Mouse (Mus musculus) small intestine, adult 2 months (tissue): Measurements from ENCODE around the gene Gm20773.
"Not testable (repeated sequence)": the region's sequence is repeated elsewhere in the genome, so short reads cannot be mapped to it uniquely, and the experiment has no call there.

Experiments
- CTCF ChIP-seq: fragments of 200-500 bp; IDR thresholded peaks from 2 replicates; pipeline ENCODE4 v1.5.1; 2012; ENCODE audit warnings: low read depth, mild to moderate bottlenecking, control low read depth, inconsistent platforms, low read length, moderate library complexity, mixed read lengths; ENCODE audit not compliant: insufficient replicate concordance, insufficient read length; ENCODE audit errors: extremely low read depth
- POLR2A ChIP-seq: fragments of 200-500 bp; IDR thresholded peaks from 2 replicates; pipeline ENCODE4 v1.6.1; 2012; ENCODE audit warnings: low read depth, mild to moderate bottlenecking, control low read depth, inconsistent platforms, low read length, moderate library complexity

DNA sequence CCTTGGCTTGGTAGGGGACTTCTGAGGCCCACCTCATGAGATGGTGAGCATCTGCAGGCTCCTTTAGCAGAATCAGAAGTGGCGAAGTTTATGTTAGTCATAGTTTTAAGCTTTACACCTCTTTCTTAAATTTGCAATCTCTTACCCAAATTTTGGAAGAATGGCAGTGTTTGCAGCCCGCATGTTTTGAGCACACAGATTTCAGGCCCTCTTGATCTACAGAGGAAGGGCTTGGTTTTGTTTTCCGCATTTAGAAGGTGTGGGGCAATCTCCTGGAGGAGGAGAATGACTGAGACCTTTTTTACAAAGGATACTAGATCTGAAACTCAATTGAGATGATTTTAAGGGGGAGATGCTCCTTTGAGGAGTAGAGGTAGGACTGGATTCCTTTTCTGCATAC, 28.3 kb upstream of the Gm20773 start, which contains the start of gene Gm21866:
- TF ChIP-seq CTCF, POLR2A: not testable (repeated sequence)
